Mouse (Mus musculus) brain, adult 2 months (tissue): ENCODE measurements around the gene Smarcc2.
A peak's percentile ranks its signal among the peaks of the same experiment; 100 is the strongest.

Experiments used
- DNase-seq: peaks from one replicate; pipeline ENCODE4 v3.0.0; 2011; ENCODE audit warnings: low read depth, low spot score

The Smarcc2 gene

GRCm38 (mm10) chr10:128511761-128512160, 52.7 kb downstream of the Smarcc2 start:
- DNase-seq: no peak

GRCm38 (mm10) chr10:128515044-128515443, 56.0 kb downstream of the Smarcc2 start:
- no peak for DNase-seq

- no peak for DNase-seq
Observed at GRCm38 (mm10) chr10:128516029-128516428, 57.0 kb downstream of the Smarcc2 start.

- no peak for DNase-seq
Observed at GRCm38 (mm10) chr10:128516677-128517076, 57.6 kb downstream of the Smarcc2 start.

- peak; percentile 72 for DNase-seq
Observed at GRCm38 (mm10) chr10:128518833-128519232, 59.8 kb downstream of the Smarcc2 start.

GRCm38 (mm10) chr10:128520591-128520990, 61.5 kb downstream of the Smarcc2 start:
- no peak for DNase-seq

GRCm38 (mm10) chr10:128522351-128522750, 63.3 kb downstream of the Smarcc2 start:
- no peak for DNase-seq

- DNase-seq: no peak
Observed at GRCm38 (mm10) chr10:128524111-128524731, 65.2 kb downstream of the Smarcc2 start.

- peak; percentile 71 for DNase-seq
Observed at GRCm38 (mm10) chr10:128524732-128525662, 65.9 kb downstream of the Smarcc2 start.

GRCm38 (mm10) chr10:128525671-128526308, 66.7 kb downstream of the Smarcc2 start, which contains the start of gene Esyt1:
Gene Esyt1 (minus strand): TSS chr10:128525871.
- peak; percentile 100 for DNase-seq

- no peak for DNase-seq
Observed at GRCm38 (mm10) chr10:128526366-128527356, 67.6 kb downstream of the Smarcc2 start.

- DNase-seq: no peak
Observed at GRCm38 (mm10) chr10:128535206-128535605, 76.2 kb downstream of the Smarcc2 start.

- peak; percentile 17 for DNase-seq
Observed at GRCm38 (mm10) chr10:128535624-128536265, 76.7 kb downstream of the Smarcc2 start.

GRCm38 (mm10) chr10:128536266-128536940, 77.4 kb downstream of the Smarcc2 start:
- peak; percentile 93 for DNase-seq

GRCm38 (mm10) chr10:128538340-128538870, 79.4 kb downstream of the Smarcc2 start:
- no peak for DNase-seq
